Mouse (Mus musculus): ENCODE measurements around the gene Klf13.

- TF ChIP-seq CTCF (IDR thresholded peaks at IDR 0.05; ENCODE audit: low read depth) (no peak), EP300 (optimal IDR thresholded peaks at IDR 0.05) (no peak)
Observed at GRCm38 (mm10) chr7:63933905-63934304, 4.8 kb downstream of the Klf13 start.
